Mouse (Mus musculus): ENCODE results near the gene Uevld.
"Not testable (repeated sequence)": the region's sequence is repeated elsewhere in the genome, so short reads cannot be mapped to it uniquely, and the experiment has no call there.

The Uevld gene

DNA sequence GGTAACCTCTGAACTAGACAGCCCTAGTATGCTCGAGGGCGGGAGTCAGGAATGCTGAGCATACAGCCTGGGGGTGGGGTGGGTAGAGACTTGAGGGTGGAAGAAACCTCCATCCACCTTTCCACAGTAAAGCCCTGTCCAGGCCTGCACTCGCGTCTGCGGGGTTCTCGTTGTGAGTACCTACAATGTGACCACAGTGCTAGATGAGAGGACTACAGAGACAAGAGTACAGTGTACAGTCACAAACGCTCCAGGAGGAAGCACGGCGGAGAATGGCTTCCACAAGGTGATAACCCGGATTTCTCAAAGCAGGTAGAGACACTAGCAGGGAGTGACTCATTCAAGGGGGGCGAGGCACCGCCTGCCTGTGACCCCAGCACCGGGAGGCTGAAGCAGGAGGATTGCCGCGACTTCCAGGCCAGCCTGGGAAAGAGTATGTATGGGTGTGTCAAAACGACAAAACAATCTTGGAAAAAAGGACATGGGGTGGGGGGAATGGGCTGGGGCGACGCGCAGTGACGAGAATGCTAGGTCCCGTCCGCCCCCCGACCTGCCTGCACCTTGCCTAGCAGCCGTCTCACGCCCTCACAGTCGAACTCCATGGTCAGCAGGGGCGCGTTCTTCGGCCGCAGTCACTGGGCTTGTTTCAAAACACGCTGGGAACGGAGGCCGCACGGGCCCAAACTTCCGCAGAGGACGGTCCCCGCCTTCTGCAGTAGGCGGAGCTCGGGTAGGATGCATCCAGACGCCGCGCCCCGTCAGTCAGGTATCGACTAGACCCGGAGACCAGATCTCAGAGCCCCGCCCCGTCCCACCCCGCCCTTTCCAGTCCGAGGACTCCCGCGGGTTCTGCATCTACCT lies at the start of gene Uevld:
Uevld (minus strand) TSS at position 697 of the 861 bp plus-strand sequence.
- DNase-seq = peak; percentile 98

DNA sequence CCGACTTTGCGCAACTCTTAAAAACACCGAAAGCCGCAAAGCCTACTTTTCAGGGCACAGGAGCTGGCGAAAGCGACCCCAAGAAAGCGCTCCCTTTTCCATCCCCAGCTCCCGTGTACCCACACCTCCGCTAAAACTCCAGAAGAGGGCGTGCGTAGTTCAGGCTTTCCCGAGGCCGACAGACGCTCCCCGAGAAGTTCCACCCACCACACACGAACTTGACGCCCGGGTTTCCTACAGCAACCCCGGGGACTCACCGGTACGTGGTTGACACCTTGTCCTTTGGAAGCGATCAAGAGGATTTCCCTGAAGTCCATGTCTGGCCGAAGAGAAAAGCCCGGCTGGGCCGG lies 49.5 kb upstream of the Uevld start:
- no peak for DNase-seq

DNA sequence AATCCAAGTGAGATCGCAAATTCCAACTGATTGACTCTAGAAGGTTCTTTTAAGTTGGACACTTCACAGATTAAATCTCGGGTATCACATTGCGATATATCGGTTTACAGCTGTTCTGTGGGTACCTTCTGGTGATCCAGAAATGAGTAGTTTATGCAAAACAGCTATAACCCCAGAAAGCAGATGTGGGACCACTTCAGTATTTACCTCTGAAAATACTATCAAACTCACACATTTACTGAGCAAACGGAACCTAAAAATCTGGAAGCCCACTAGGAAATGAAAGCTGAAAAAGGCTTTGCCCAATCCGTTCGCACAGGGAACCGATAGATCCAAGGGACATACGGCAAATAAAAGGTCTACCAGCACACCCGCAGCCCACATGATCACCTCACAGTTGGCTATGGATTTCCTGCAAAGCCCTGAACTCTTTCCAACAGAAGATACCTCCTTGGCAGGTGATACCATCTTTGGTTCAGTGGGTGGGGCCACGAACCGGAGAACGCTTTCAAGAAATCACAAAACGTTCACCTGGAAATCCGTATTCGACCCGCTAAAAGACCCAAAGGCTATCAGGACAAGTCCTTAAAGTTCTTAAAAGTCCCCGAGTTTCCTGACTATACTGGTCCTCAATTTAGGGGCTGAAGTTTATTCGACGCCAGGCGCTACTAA lies 48.9 kb upstream of the Uevld start:
- no peak for DNase-seq

DNA sequence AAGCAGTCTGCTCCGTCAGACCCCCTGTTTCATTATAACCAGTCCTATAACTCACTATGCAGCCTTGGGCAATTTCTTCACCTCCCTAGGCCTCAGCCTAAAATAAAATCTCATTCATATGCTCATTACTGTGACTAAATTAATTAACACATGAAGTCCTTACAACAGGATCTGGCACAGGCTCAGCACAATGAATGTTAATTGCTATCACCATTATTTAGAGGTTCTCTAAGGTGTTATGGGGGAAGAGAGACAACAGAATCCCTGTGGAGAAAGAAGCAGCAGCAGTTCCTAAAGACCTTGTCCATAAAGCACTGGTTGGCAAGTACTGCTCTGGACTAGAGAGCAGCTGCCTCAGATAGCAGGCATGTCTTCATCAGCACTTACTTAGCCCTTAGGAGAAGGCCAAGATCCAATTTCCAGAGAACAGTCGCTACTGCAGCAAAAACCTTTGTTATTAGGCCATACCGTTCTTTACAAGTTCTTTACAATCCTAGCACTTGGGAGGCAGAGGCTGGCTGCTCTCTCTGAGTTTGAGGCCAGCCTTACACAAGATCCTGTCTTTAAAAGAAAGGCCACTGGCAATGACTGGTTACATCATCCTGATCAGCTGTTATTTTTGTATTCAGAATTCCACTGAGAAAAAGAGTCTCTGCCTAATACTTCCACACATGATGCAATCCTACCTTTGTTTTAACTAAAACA lies 45.2 kb upstream of the Uevld start:
- DNase-seq = no peak

DNA sequence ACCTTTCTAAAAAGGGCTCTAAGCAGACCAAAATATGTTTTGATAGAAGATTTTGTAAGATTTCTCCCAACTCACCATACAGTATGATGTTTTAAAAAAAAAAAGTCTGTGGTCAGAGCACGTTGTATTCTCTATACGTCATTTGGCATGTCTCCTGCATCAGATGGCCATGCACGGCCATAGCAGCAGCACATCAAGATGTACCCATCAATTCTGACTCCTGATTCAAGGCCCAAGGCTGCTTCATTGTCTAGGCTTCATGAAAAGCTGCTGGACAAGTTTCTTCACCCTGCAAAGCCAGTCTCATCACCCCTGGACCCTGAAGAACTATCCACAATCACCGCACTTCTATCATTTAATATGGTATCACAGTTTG lies 43.6 kb upstream of the Uevld start:
- no peak for DNase-seq

DNA sequence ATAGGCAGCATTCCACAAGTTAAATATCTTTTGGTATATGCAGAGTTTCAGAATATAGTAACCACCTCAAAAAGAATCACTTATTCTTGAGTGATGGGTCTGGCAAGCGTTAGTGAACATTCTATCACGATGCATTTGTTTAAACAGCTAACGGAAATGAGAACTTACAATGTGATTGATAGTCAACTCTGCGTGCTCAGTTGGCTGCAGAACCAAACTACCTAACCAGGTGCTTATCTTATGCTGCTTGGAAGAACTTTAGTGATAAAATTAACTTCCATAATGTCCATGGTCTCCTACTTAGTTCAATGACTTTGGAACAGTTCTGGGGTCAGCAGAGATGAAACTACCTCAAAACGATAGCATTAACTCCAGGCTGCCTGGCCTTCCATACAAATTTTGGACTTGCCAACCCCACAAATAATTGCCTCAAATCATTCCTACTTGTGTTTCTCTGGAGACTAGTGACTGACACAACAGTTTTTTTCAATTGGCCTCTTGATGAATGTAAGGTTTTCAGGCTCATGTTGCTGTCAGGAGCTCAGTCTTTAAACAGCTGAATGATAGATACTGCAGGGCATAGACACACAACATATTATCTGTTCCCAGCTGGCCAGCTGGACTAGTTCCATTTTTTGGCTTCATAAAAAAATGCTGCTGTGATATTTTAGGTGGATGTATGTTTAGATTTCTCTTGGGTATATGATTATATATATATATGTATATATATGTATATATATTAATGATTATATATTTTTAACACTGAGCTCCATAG lies 43.0 kb upstream of the Uevld start:
- DNase-seq = no peak

DNA sequence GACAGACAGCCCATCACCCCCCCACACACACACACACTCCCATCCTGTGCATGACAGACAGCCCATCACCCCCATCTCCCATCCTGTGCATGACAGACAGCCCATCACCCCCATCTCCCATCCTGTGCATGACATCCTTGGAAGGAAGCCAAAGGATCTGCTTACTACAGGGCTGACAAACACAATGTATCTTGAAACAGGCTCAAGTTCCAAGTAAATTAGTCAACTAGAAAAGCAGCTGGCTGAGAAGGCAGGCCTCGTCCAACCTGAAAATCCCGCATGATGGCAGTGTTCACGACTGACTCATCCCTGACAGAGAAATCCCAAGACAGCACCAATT lies 42.3 kb upstream of the Uevld start:
- DNase-seq = peak; percentile 36

DNA sequence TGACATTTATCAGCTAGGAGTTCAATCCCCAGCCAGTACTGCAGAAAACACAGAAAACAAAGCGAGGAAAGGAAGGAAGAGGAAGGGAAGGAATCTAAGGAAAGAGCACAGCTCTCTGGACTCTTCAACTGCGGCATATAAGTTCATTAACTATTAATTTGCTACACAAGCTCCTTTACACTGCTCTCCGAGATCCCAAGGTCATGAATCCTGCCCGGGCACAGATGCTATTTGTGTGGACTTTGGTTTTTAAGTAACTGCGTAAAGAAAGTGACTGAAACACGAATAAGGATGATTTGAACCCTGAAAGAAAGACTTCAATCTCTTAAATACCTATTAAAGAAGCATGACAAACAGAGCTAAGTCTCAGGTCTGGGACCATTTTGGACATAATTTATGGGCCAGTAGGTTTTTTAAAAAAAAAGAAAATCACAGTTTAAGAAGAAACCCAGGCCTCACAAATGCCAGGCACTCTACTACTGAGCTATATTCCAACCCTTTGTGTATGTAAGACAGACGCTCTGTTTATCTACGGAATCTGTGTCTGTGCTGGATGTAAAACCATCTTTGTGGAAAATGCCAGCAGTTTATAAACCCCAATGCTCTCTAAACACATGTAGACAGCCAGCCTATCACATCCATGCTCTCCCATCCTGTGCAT lies 41.8 kb upstream of the Uevld start:
- no peak for DNase-seq

DNA sequence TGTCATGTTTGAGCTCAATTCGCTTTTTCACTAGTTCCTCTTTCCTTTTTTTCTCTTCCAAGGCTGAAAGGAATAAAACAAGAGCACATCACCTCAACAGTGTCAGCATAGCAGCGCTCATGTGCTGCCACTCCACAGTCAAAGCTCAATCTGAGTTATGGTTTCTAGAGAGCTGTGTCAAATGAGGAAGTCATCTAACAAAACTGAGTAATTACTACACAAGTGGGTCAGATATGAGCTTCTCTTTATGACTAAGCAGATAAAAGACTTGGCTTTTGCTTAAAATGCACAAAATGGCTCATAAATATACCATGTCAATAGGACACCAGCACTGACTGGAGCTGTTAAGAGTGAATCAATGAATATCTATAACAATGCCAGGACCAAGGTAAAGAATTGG lies 40.6 kb upstream of the Uevld start:
- DNase-seq = no peak

DNA sequence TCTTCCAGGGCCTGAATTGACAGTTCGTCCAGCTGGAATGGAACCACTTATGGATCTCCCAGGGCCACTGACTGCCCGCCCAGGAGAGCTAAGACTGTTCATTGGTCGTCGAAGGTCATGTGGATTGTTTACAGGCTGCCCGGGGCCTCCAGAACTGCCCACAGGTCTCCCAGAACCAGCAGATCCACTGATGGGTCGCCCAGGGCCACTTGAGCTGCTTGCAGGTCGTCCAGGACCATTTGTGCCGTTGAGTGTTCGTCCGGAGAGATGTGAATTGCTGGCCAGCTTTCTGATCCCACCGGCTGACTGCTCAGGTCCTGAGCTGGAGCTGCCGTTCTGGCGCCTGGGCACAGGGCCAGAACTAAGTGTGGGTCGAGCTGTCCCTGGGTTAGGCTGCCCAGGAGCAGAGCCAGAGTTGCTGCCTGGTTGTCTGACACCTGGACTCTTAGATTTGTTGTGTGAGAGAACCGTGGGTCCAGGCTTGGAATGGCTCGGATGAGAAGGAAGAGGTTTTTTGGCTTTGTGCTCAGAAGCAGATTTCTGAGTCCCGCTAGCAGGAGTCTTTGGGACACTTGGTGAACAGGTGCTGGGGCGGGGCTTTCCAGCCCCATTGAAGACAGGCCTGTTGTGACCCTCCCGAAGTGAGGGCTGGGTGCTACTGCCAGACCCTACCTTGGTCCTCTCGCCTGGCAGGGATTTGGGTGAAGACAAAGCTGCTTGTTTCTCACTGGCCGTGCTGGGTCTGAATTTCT lies 39.5 kb upstream of the Uevld start:
- DNase-seq = peak; percentile 63

DNA sequence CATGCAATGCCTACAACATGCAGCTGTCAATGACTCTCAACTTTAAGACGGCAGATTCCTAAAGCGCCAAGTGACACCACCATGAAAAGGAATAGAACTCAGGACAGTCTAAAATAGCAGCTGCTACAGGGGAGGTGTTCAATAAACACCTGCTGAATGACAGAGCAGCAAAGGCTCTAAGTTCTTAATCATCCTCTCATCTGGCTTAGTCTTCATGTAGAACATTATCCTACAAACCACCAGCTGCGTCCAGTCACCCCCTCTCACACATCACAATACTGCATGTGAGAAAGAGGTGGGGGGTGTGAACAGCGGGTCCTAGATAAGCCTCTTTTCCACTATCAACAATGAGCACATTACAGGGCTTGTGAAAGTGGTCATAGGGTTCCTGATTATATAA lies 38.7 kb upstream of the Uevld start:
- no peak for DNase-seq

DNA sequence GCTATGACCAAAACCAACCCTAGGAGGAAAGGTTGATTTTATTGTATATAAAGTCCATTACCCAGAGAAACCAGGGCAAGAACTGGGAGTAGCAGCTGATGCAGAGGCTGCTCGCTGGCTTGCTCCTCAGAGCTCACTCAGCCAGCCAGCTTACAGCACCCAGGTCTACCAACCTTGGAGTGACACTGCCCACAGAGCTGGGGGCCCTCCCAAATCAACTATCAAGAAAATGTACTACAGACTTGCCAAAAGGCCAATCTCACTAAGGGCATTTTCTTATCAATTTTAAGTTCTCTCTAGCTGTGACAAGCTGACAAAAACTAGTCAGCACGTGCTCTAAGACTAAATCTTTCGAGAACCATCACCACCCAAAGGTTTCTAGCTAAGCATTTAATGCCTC lies 37.2 kb upstream of the Uevld start:
- DNase-seq = no peak

DNA sequence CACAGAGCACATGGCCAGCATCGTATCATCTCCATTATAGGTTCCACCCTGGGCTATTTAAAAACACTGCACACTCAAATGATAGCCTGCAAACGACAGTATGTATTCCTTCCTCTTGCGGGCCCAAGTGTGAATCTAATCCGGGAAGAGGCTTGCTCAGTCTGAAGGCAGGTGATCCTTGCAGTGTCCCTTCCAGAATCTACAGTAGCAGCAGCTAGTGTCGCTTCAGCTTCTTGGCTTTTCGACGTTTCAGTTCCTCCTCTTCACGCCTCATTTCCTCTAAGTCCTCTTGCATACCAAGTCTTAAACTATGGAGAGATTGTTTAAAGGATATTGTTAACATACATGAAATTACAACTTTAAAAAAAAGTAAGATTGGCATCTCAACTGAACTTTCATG lies 34.8 kb upstream of the Uevld start:
- no peak for DNase-seq

DNA sequence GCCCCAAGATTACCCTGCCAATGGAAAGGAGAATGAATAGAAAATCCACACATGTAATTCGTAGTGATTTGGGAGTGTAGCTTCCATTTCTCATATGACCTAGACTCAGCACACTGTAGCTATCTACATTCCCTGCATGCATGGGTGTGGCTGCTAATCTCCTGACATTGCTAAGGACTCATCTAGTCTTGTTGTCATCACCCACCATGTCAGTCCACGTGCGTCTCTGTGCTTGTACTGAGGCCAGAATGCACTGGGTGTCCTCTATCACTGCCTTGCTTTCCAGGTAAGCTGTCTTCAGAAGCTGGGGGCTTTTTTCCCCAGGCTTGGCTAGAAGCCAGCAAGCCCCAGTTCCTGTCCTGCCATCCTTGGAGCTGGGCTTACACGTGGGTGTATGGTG lies 31.1 kb upstream of the Uevld start:
- not testable (repeated sequence) for DNase-seq

DNA sequence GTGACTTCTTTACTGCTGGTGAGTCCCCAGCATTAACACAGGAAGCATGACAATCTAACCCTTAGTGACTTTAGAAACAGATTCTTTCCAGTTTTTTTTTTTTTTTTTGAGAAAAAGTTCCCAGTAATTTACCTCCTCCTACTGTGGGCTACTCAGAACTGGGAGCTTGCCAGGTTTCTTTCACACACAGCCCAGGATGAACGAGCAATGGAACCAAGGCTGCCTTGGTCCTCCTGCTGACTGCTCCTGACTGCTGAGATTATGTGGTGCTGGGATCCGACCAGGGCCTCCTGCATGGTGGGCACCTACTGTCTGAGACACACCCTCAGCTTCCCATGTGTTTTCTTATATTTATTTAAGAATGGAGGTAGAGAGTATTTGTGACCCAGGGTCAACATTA lies 28.7 kb upstream of the Uevld start:
- no peak for DNase-seq

DNA sequence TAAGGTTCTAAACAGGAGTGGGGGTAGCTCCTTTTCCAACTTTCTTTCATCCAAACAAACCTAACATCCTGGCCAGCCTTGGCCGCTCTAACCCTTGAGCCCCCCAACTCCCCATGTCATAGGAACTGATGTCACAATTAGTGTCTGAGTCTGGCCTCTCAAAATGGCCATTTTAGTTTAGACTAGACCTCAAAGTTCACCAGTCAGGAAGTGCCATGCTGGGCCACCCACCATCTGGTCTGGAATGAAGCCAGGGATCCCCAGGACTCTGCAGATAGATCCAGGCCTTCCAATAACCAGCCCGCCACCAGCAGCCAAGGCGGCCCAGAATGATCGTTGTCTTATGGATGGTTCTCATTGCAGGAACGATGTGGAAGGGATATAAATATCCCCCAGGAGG lies 28.3 kb upstream of the Uevld start:
- DNase-seq = peak; percentile 32

DNA sequence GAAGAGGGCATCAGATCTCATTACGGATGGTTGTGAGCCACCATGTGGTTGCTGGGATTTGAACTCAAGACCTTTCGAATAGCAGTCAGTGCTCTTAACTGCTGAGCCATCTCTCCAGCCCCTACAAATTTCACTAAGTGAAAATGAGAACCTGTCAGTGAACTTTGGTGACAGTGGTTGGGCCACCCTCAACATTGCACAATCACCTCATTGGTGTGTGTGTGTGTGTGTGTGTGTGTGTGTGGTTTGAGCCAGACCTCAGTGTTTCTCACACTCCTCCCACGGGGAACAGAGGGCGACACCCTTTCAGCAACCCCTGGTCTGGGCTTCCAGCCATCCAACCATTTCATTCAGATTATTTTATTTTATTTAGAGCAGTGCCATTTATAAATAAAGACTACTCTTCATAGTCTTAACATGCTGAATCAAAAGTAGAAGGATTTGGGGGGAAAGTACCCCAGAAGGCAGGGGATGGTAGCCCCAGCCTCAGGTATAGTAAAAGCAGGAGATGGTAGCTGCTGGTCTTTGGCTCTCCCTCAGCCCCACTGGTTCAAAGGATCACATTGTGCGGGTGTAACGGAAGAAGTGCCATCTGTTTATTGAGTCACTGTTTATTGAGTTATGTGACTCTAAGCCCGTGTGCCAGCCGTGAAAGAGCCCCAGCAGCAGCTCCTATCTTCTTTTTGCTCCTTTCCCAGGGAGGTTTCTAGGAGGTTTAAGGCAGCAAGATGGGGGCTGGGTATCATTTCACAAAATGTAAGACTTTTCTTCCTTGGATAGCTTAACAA lies 27.6 kb upstream of the Uevld start:
- no peak for DNase-seq

DNA sequence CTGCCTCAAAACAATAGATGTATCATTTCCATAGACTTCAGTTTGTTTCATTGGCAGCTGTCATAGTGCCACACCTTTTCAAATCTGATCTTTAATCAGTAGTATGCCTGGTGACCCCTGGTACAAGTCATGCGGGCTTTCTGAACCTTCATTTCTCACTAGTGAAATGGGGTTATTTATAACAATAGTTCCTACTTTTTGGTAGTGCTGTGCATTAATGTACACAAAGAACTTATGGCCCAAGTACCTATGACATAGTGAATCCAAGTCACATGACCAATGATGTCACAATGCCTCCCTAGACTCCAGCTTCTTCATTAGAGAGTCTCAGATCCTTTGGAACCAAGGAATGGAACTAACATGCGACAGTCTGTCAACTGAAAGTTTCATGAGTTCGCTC lies 25.0 kb upstream of the Uevld start, which contains the start of gene Gm9999:
Gm9999 (plus strand) TSS at position 301 of the 400 bp plus-strand sequence.
- no peak for DNase-seq

DNA sequence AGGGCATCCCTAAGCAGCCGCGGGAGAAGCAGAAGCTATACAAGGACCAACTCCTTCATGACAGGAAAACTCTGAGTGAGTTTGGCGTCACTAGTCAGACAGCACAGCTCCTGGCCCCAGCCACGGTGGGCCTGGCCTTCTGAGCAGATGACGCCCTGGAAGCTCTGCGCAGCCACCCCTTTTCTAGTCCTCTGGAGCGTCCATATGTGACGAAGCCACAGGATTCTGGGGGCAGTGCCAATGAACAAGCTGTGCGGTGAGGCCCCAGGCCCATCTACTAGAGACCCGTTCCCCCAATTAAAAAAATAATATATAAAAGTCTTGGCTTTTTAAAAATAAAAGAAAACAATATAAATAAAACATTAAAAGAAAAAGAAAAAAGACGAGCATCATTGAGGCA lies 17.1 kb upstream of the Uevld start:
- DNase-seq = no peak

DNA sequence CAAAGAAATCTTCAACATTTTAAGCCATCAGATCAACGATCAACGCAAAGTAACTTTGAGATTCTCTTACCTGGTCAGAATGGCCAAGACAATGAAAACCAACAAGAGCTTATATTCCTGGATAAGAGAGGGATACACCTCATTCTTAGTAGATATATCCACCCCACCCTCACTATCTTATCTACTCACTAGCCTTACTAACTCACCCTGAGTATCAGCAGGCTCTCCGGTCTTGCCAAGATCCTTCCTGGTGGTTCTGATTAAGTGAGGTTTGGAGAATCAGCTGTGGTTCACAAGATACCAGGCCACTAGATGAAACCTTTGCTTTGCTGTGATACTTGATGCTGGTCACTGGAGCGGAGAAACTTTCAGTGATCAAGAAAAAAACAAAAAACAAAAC lies 16.3 kb upstream of the Uevld start:
- DNase-seq = no peak

DNA sequence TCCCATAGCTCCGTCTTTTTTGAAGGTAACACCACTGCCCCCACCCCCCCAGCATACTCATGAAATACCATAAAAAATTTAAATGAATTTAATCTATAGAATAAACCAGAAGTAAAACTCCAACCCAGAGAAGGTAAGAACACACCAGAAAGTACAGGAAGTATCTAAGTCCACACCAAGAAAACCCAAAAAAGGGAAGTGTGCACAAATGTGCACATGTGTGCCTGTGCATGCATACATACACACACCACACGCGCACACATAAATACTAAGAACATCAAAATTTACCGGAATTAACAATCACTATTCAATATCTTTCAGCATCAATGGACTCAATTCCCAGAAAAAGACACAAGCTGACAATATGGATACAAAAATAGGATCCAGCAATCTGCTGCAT lies 11.6 kb upstream of the Uevld start:
- DNase-seq = no peak
